Mouse (Mus musculus): ENCODE measurements around the gene Olfr57. TPM values are rescaled to one million over a fixed set of nuclear protein-coding genes. Genes with fewer than 3 reads are reported as not detected.
"Not testable (repeated sequence)": the region's sequence is repeated elsewhere in the genome, so short reads cannot be mapped to it uniquely, and the experiment has no call there.

The Olfr57 gene
- 0.26 and 0.51 TPM in 2 replicates for polyA plus RNA-seq (2015; fragmentation: Nextera tagmentation; extraction: Ambion mirVana)

DNA sequence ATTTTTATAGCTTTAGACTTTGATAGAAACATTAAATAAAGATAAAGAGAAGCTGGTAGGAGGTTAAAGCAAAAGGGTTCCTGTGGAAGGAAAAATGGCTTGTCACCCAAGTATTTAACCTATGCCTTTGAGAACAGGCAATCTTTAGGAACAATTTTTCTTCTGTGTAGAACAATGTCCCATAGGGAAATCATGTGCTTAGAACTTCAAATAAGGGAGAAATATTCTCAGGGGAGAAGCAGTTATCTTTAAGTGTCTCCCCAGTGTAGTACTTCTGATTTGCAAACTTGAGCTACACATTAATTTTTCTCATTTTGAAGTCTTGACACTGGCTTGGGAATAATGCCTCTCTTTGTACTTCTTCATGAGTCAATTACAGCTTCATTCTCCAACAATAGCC, at the start of gene Olfr57:
Gene Olfr57 (plus strand): TSS at position 301 of the 400 bp plus-strand sequence.
- H3K27ac ChIP-seq (replicated peaks), result no peak within 1 kb of the TSS
- H3K4me3 ChIP-seq, result no peak within 1 kb of the TSS
- no peak within 1 kb of the TSS for H3K9ac ChIP-seq (replicated peaks)
- no peak within 1 kb of the TSS for H3K4me2 ChIP-seq (replicated peaks)
- ATAC-seq (replicated peaks), result no peak
- no peaks in the 10 kb centered on the region for H3K9me3 ChIP-seq
- no peaks in the 10 kb centered on the region for H3K36me3 ChIP-seq
- H3K27me3 ChIP-seq, result no peaks in the 10 kb centered on the region
- no peaks in the 10 kb centered on the region for H3K4me1 ChIP-seq

DNA sequence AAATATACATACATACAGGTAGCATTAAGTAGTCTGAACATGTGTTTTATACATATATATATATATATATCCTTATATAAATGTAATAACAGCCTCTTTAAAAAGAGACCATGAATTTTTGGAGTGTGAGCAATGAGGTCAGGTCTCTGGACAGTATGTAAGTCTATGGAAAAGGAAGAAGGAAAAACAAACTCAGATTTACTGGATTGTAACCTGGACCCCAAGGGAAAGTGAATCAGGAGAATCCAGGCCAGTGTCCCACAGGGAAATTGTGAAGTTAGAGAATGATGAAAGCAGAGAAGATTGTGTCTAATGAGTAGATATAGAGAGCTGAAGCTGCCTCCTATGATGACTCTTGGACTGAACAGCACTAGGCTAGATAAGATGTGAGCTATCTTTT, 47.8 kb upstream of the Olfr57 start, which contains the start of gene Olfr1352:
Gene Olfr1352 (plus strand): TSS at position 301 of the 400 bp plus-strand sequence.
- Histone ChIP-seq H3K4me1 (no peaks in the 10 kb centered on the region), H3K9me3 (no peaks in the 10 kb centered on the region), H3K9ac (replicated peaks) (no peak within 1 kb of the TSS), H3K4me3 (no peak within 1 kb of the TSS), H3K27ac (replicated peaks) (no peak within 1 kb of the TSS), H3K4me2 (replicated peaks) (no peak within 1 kb of the TSS), H3K36me3 (no peaks in the 10 kb centered on the region), H3K27me3 (no peaks in the 10 kb centered on the region)
- ATAC-seq (replicated peaks), result no peak

DNA sequence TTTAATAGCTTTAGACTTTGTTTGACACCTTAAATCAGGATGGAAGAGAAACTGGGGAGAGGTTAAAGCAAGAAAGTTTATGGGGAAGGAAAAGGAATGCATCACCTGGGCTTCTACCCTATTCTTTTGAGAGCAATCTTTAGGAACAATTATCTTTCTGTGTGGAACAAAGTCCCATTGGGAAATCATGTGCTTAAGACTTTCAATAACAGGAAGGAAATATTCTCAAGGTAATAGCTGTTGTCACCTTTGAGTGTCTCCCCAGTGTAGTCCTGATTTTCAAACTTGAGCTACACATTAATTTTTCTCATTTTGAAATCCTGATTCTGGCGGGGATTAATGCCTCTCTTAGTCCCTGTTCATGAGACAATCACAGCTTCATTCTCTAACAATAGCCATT, 16.4 kb upstream of the Olfr57 start, which contains the start of gene Olfr1351:
Gene Olfr1351 (plus strand): TSS at position 301 of the 400 bp plus-strand sequence.
- Histone ChIP-seq H3K9me3 (no peaks in the 10 kb centered on the region), H3K36me3 (no peaks in the 10 kb centered on the region), H3K4me1 (no peaks in the 10 kb centered on the region), H3K4me2 (replicated peaks) (no peak within 1 kb of the TSS), H3K27me3 (no peaks in the 10 kb centered on the region), H3K27ac (replicated peaks) (no peak within 1 kb of the TSS), H3K4me3 (no peak within 1 kb of the TSS), H3K9ac (replicated peaks) (no peak within 1 kb of the TSS)
- ATAC-seq (replicated peaks), result no peak
- 62% methylated on average over 1 of the region's 1 CpGs for WGBS

DNA sequence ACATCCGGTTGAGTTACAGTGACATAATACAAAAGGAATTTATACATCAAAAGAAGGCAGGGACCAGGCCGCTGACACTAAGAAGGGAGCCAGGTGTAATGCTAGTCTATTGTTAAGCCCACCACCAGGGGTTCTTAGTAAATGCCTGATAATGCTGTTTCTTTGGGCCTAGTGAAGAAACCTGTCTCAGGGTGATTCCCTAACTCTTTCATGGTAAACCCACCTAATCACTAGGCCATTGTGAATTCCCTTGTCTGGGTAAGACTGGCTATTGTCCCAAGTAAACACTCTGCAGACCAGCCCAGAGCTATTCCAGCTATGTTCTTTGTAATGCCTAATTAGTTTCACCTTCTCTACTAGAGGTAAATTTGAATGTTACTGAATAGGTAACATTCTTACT, 13.9 kb downstream of the Olfr57 start:
- not testable (repeated sequence) for H3K4me3 ChIP-seq; H3K9me3 ChIP-seq; H3K4me1 ChIP-seq; H3K4me2 ChIP-seq (replicated peaks); H3K9ac ChIP-seq (replicated peaks); H3K27ac ChIP-seq (replicated peaks); H3K36me3 ChIP-seq; H3K27me3 ChIP-seq; ATAC-seq (replicated peaks)
- 80% methylated on average over 2 of the region's 2 CpGs for WGBS

DNA sequence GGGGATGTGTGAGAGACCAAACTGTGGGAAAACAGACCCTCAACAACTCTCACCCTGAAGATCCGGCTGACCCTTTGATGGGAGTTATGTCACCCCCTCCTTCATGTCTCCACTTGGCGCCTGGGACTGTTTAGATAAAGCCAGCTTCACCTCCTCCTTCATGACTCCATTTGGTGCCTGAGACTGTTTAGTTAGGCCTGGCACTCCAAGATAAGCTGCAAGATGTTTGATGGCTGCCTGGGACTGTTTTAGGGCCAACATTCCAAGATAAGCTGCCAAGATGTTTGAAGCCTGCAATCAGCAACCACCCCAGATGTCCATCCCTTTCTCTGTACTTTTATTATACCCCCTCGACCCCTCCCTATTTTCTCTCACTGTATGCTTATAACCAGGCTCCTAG, 28.8 kb downstream of the Olfr57 start:
- whole genome bisulfite sequencing, result 91% methylated on average over 3 of the region's 3 CpGs

More for the DNA sequence above, 28.8 kb downstream of the Olfr57 start:
- not testable (repeated sequence) for H3K4me1 ChIP-seq; H3K4me2 ChIP-seq (replicated peaks); H3K9ac ChIP-seq (replicated peaks); H3K27ac ChIP-seq (replicated peaks); ATAC-seq (replicated peaks); H3K27me3 ChIP-seq; H3K4me3 ChIP-seq
- peaks cover 65% of the 10 kb centered on the region for H3K36me3 ChIP-seq
- H3K9me3 ChIP-seq, result peaks cover 23% of the 10 kb centered on the region

Other genes starting within 250 kb of the Olfr57 start
- gene Slc1a6, start 248.2 kb upstream of the Olfr57 start, polyA plus RNA-seq (2015; fragmentation: Nextera tagmentation; extraction: Ambion mirVana), result 4.4 and 4.8 TPM in 2 replicates
- gene Olfr1356, start 176.6 kb upstream of the Olfr57 start, polyA plus RNA-seq (2015; fragmentation: Nextera tagmentation; extraction: Ambion mirVana), result not detected in 2 replicates
- not detected in 2 replicates for gene Olfr1355, start 153.2 kb upstream of the Olfr57 start, polyA plus RNA-seq (2015; fragmentation: Nextera tagmentation; extraction: Ambion mirVana)
- gene Olfr1354, start 115.6 kb upstream of the Olfr57 start, polyA plus RNA-seq (2015; fragmentation: Nextera tagmentation; extraction: Ambion mirVana), result not detected in 2 replicates
- not detected in 2 replicates for gene Olfr8, start 78.1 kb upstream of the Olfr57 start, polyA plus RNA-seq (2015; fragmentation: Nextera tagmentation; extraction: Ambion mirVana)
- not detected in 2 replicates for gene Olfr1353, start 65.4 kb upstream of the Olfr57 start, polyA plus RNA-seq (2015; fragmentation: Nextera tagmentation; extraction: Ambion mirVana)
- not detected in 2 replicates for gene Olfr1352, start 47.7 kb upstream of the Olfr57 start, polyA plus RNA-seq (2015; fragmentation: Nextera tagmentation; extraction: Ambion mirVana)
- not detected in 2 replicates for gene Olfr1351, start 16.3 kb upstream of the Olfr57 start, polyA plus RNA-seq (2015; fragmentation: Nextera tagmentation; extraction: Ambion mirVana)
- gene 2610008E11Rik, start 68.9 kb downstream of the Olfr57 start, polyA plus RNA-seq (2015; fragmentation: Nextera tagmentation; extraction: Ambion mirVana), result 58.7 and 59.5 TPM in 2 replicates
- not detected in 2 replicates for gene Vmn2r80, start 120.0 kb downstream of the Olfr57 start, polyA plus RNA-seq (2015; fragmentation: Nextera tagmentation; extraction: Ambion mirVana)
- not detected in 2 replicates for gene Vmn2r81, start 219.0 kb downstream of the Olfr57 start, polyA plus RNA-seq (2015; fragmentation: Nextera tagmentation; extraction: Ambion mirVana)

Measured in forebrain, embryonic 15.5 days (tissue).